Comparison of ENCODE assay signal across 8 mouse cellular contexts in genomic region chr9:101404441-101405081, GRCm38 (mm10).
A peak's percentile ranks its signal among the peaks of the same experiment; 100 is the strongest.
DNase-seq lines count a peak whose midpoint lies in the region; ATAC-seq and TF ChIP-seq lines count a peak whose summit lies in the region.

No protein-coding gene starts in this region.

- H3K27ac ChIP-seq in midbrain, embryonic 13.5 days = peak overlapping the region; percentile 63
- H3K27ac ChIP-seq in midbrain, embryonic 11.5 days (ENCODE audit: low read depth, low read length) = no peak overlapping the region
- H3K27ac ChIP-seq in hindbrain, postnatal 0 days = no peak overlapping the region
- no peak overlapping the region for H3K27ac ChIP-seq in stomach, embryonic 16.5 days (ENCODE audit: low read length)
- H3K27ac ChIP-seq in liver, embryonic 11.5 days (ENCODE audit: low read depth, low read length) = no peak overlapping the region

- ATAC-seq in midbrain, embryonic 13.5 days = peak; percentile 85
- ATAC-seq in midbrain, embryonic 11.5 days (ENCODE audit: low FRiP score) = no peak
- ATAC-seq in hindbrain, postnatal 0 days = peak; percentile 75
- ATAC-seq in stomach, embryonic 16.5 days (ENCODE audit: insufficient read depth, low FRiP score) = peak; percentile 54; the same call in 1 of the 2 replicates
- ATAC-seq in liver, embryonic 11.5 days (replicated peaks; ENCODE audit: low FRiP score) = no peak

- 36% methylated on average over 13 of the region's 13 CpGs for WGBS in midbrain, embryonic 13.5 days
- WGBS in midbrain, embryonic 11.5 days = 62% methylated on average over 13 of the region's 13 CpGs
- WGBS in hindbrain, postnatal 0 days = 19% methylated on average over 13 of the region's 13 CpGs
- WGBS in stomach, embryonic 16.5 days = 30% methylated on average over 13 of the region's 13 CpGs
- 61% methylated on average over 13 of the region's 13 CpGs for WGBS in liver, embryonic 11.5 days

- no peak overlapping the region for H3K4me3 ChIP-seq in midbrain, embryonic 13.5 days (replicated peaks)
- H3K4me3 ChIP-seq in midbrain, embryonic 11.5 days (ENCODE audit: low read depth, low read length) = no peak overlapping the region
- H3K4me3 ChIP-seq in hindbrain, postnatal 0 days (ENCODE audit: low read length) = no peak overlapping the region
- H3K4me3 ChIP-seq in stomach, embryonic 16.5 days (replicated peaks; ENCODE audit: low read length) = no peak overlapping the region
- no peak overlapping the region for H3K4me3 ChIP-seq in liver, embryonic 11.5 days (ENCODE audit: low read depth, low read length)

- no peak overlapping the region for H3K4me2 ChIP-seq in midbrain, embryonic 13.5 days (replicated peaks)
- H3K4me2 ChIP-seq in midbrain, embryonic 11.5 days = no peak overlapping the region
- H3K4me2 ChIP-seq in hindbrain, postnatal 0 days (ENCODE audit: low read depth, low read length) = 0 out of 2 replicates have a peak overlapping the region, but pooled peaks have one; percentile 13
- H3K4me2 ChIP-seq in stomach, embryonic 16.5 days (ENCODE audit: low read depth, low read length) = no peak overlapping the region
- no peak overlapping the region for H3K4me2 ChIP-seq in liver, embryonic 11.5 days

- no peak overlapping the region for H3K9ac ChIP-seq in midbrain, embryonic 13.5 days (replicated peaks)
- H3K9ac ChIP-seq in midbrain, embryonic 11.5 days (ENCODE audit: low read length) = no peak overlapping the region
- H3K9ac ChIP-seq in hindbrain, postnatal 0 days (replicated peaks; ENCODE audit: low read length) = no peak overlapping the region
- H3K9ac ChIP-seq in stomach, embryonic 16.5 days (ENCODE audit: low read length) = no peak overlapping the region
- H3K9ac ChIP-seq in liver, embryonic 11.5 days (ENCODE audit: low read depth, low read length) = no peak overlapping the region

- H3K36me3 ChIP-seq in midbrain, embryonic 13.5 days = no peaks in the 10 kb centered on the region
- no peaks in the 10 kb centered on the region for H3K36me3 ChIP-seq in midbrain, embryonic 11.5 days (ENCODE audit: control insufficient read depth, insufficient read depth, low read length)
- no peaks in the 10 kb centered on the region for H3K36me3 ChIP-seq in hindbrain, postnatal 0 days (ENCODE audit: insufficient read depth, low read length)
- H3K36me3 ChIP-seq in stomach, embryonic 16.5 days (ENCODE audit: control insufficient read depth, insufficient read depth, low read length) = no peaks in the 10 kb centered on the region
- H3K36me3 ChIP-seq in liver, embryonic 11.5 days (ENCODE audit: control insufficient read depth, insufficient read depth, low read length) = no peaks in the 10 kb centered on the region

- intact Hi-C loops in heart, postnatal 36 days (cut with DNase I) = no loop called here

- no peaks in the 10 kb centered on the region for H3K9me3 ChIP-seq in midbrain, embryonic 13.5 days
- H3K9me3 ChIP-seq in midbrain, embryonic 11.5 days (ENCODE audit: control insufficient read depth, low read length) = no peaks in the 10 kb centered on the region
- H3K9me3 ChIP-seq in hindbrain, postnatal 0 days (ENCODE audit: low read length) = no peaks in the 10 kb centered on the region
- no peaks in the 10 kb centered on the region for H3K9me3 ChIP-seq in stomach, embryonic 16.5 days (replicated peaks; ENCODE audit: control insufficient read depth, low read length)
- H3K9me3 ChIP-seq in liver, embryonic 11.5 days (ENCODE audit: control insufficient read depth, low read length) = no peaks in the 10 kb centered on the region

- H3K27me3 ChIP-seq in midbrain, embryonic 13.5 days = no peaks in the 10 kb centered on the region
- no peaks in the 10 kb centered on the region for H3K27me3 ChIP-seq in midbrain, embryonic 11.5 days (ENCODE audit: control insufficient read depth, insufficient read depth, low read length)
- H3K27me3 ChIP-seq in hindbrain, postnatal 0 days (ENCODE audit: insufficient read depth, low read length) = no peaks in the 10 kb centered on the region
- no peaks in the 10 kb centered on the region for H3K27me3 ChIP-seq in stomach, embryonic 16.5 days (ENCODE audit: control insufficient read depth, insufficient read depth, low read length)
- no peaks in the 10 kb centered on the region for H3K27me3 ChIP-seq in liver, embryonic 11.5 days (replicated peaks; ENCODE audit: control insufficient read depth, insufficient read depth, low read length)

- peak; percentile 22 to 81 for DNase-seq in adrenal gland, adult (ENCODE audit: inconsistent age in 2 of 2, low spot score in 1 of 2)
- no peak for DNase-seq in adrenal gland, postnatal 4 days (ENCODE audit: low spot score in 2 of 2)
- DNase-seq in midbrain, embryonic 11.5 days (ENCODE audit: low spot score, missing footprints) = no peak
- DNase-seq in hindbrain, postnatal 0 days (ENCODE audit: low spot score) = peak; percentile 73
- no peak for DNase-seq in liver, embryonic 11.5 days (ENCODE audit: low spot score)
- no peak for DNase-seq in heart, postnatal 36 days

- H3K4me1 ChIP-seq in midbrain, embryonic 13.5 days (replicated peaks) = peaks cover 54% of the 10 kb centered on the region
- H3K4me1 ChIP-seq in midbrain, embryonic 11.5 days (ENCODE audit: control insufficient read depth, insufficient read depth, low read length) = peaks cover 5% of the 10 kb centered on the region
- H3K4me1 ChIP-seq in hindbrain, postnatal 0 days (ENCODE audit: insufficient read depth, low read length) = peaks cover 23% of the 10 kb centered on the region
- H3K4me1 ChIP-seq in stomach, embryonic 16.5 days (ENCODE audit: control insufficient read depth, insufficient read depth, low read length) = peaks cover 3% of the 10 kb centered on the region; the same call in 1 of the 2 replicates
- H3K4me1 ChIP-seq in liver, embryonic 11.5 days (replicated peaks; ENCODE audit: control insufficient read depth, insufficient read depth, low read length) = no peaks in the 10 kb centered on the region

- no peak for TF ChIP-seq CTCF in hindbrain, postnatal 0 days (IDR thresholded peaks at IDR 0.05; ENCODE audit: low read depth)

Comparison
In these comparisons a context has a peak if more than half of its experiments do, and no peak if none do; other contexts are left out.
1. DNase-seq: peak in adrenal gland, adult (2 of 2) and hindbrain, postnatal 0 days (single experiment); none in adrenal gland, postnatal 4 days (0 of 2), midbrain, embryonic 11.5 days (single experiment), liver, embryonic 11.5 days (single experiment) and heart, postnatal 36 days (0 of 2).
2. ATAC-seq: peak in midbrain, embryonic 13.5 days (single experiment), hindbrain, postnatal 0 days (single experiment) and stomach, embryonic 16.5 days (single experiment); none in midbrain, embryonic 11.5 days (single experiment) and liver, embryonic 11.5 days (single experiment).